Mouse (Mus musculus): ENCODE measurements at regions not wholly inside any gene's neighbourhood (a gene's known extent, or its start where the extent isn't known, plus 50 kb on each side); places are given as distances from the start of the nearest gene placed in this dataset.

DNA sequence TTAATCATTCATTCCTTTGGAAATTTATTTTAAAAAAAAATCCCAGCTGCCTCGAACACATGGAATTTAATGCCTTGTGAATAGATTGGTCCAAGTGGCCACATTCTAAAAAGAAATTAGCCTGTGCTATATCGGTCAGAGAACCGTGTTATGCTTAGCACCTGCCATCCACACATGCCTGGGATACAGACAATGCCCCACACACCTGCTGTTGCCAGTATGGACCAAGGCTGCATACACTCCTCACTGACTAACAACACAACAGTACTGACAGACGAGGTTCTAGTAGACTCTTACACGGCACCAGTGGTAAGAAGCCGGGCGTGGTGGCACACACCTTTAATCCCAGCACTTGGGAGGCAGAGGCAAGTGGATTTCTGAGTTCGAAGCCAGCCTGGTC is 276.4 kb upstream of the Jmjd1c start:
- Histone ChIP-seq H3K27me3 (ENCODE audit: control insufficient read depth, insufficient read depth, low read length) (no peaks in the 10 kb centered on the region), H3K4me3 (ENCODE audit: control insufficient read depth in 1 of 2, insufficient read depth in 1 of 2, low read depth in 1 of 2, low read length in 2 of 2) (no peak overlapping the region), H3K4me2 (ENCODE audit: low read length) (peak overlapping the region; percentile 27; the same call in 1 of the 2 replicates), H3K27ac (replicated peaks in 1 of 2; ENCODE audit: control insufficient read depth in 1 of 2, insufficient read depth in 1 of 2, low read depth in 2 of 2, low read length in 2 of 2) (no peak overlapping the region), H3K9ac (ENCODE audit: low read length) (no peak overlapping the region), H3K9me3 (ENCODE audit: control insufficient read depth, low read length) (no peaks in the 10 kb centered on the region), H3K4me1 (ENCODE audit: control insufficient read depth in 2 of 2, insufficient read depth in 2 of 2, low read length in 2 of 2) (peaks cover 5% of the 10 kb centered on the region in 2 experiments; a peak in 2 of 4 replicates), H3K36me3 (ENCODE audit: control insufficient read depth, insufficient read depth, low read length) (no peaks in the 10 kb centered on the region)
- 70% methylated on average over 8 of the region's 8 CpGs for WGBS
- no peak for ATAC-seq (ENCODE audit: insufficient number of reproducible peaks, insufficient read depth, low FRiP score, low read depth)

- Histone ChIP-seq H3K4me2 (ENCODE audit: low read length) (no peak overlapping the region), H3K4me3 (ENCODE audit: control insufficient read depth in 1 of 2, insufficient read depth in 1 of 2, low read depth in 1 of 2, low read length in 2 of 2) (no peak overlapping the region), H3K9me3 (ENCODE audit: control insufficient read depth, low read length) (no peaks in the 10 kb centered on the region), H3K27ac (replicated peaks in 1 of 2; ENCODE audit: control insufficient read depth in 1 of 2, insufficient read depth in 1 of 2, low read depth in 2 of 2, low read length in 2 of 2) (no peak overlapping the region), H3K27me3 (ENCODE audit: control insufficient read depth, insufficient read depth, low read length) (no peaks in the 10 kb centered on the region), H3K36me3 (ENCODE audit: control insufficient read depth, insufficient read depth, low read length) (no peaks in the 10 kb centered on the region), H3K9ac (ENCODE audit: low read length) (no peak overlapping the region), H3K4me1 (ENCODE audit: control insufficient read depth in 2 of 2, insufficient read depth in 2 of 2, low read length in 2 of 2) (no peaks in the 10 kb centered on the region)
- 59% methylated on average over 3 of the region's 3 CpGs for WGBS
- ATAC-seq (ENCODE audit: insufficient number of reproducible peaks, insufficient read depth, low FRiP score, low read depth): no peak
Observed at GRCm38 (mm10) chr10:66825737-66826136, 270.2 kb upstream of the Jmjd1c start.

DNA sequence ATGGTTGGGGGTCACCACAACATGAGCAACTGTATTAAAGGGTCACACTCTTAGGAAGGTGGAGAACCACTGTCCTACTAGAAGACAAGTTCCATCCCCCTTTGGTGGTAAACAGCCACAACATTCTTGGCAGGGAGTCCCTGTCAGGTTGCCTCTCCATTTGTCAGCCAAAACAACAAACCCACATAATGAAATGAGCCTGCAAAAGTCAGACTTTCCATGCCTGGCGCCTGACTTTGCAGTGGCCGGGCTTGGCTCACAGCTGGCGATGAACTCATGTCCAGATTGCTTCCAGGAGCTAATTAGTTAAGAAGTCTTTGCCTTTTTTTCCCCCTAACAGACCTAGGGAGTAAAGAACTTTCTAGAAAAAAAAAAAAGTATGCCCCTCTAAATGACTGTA is 269.6 kb upstream of the Jmjd1c start:
- WGBS: 75% methylated on average over 3 of the region's 3 CpGs
- Histone ChIP-seq H3K36me3 (ENCODE audit: control insufficient read depth, insufficient read depth, low read length) (no peaks in the 10 kb centered on the region), H3K4me2 (ENCODE audit: low read length) (no peak overlapping the region)

GRCm38 (mm10) chr10:66834974-66835373 is 261.0 kb upstream of the Jmjd1c start:
- Histone ChIP-seq H3K27ac (replicated peaks in 1 of 2; ENCODE audit: control insufficient read depth in 1 of 2, insufficient read depth in 1 of 2, low read depth in 2 of 2, low read length in 2 of 2) (no peak overlapping the region), H3K4me2 (ENCODE audit: low read length) (no peak overlapping the region), H3K4me3 (ENCODE audit: control insufficient read depth in 1 of 2, insufficient read depth in 1 of 2, low read depth in 1 of 2, low read length in 2 of 2) (no peak overlapping the region), H3K9me3 (ENCODE audit: control insufficient read depth, low read length) (0 out of 2 replicates have a peak, but pooled peaks cover 2% of the 10 kb centered on the region), H3K9ac (ENCODE audit: low read length) (no peak overlapping the region), H3K4me1 (ENCODE audit: control insufficient read depth in 2 of 2, insufficient read depth in 2 of 2, low read length in 2 of 2) (no peaks in the 10 kb centered on the region), H3K36me3 (ENCODE audit: control insufficient read depth, insufficient read depth, low read length) (no peaks in the 10 kb centered on the region), H3K27me3 (ENCODE audit: control insufficient read depth, insufficient read depth, low read length) (no peaks in the 10 kb centered on the region)
- no peak for ATAC-seq (ENCODE audit: insufficient number of reproducible peaks, insufficient read depth, low FRiP score, low read depth)
- WGBS: 64% methylated on average over 4 of the region's 4 CpGs

More for the DNA sequence above, 269.6 kb upstream of the Jmjd1c start:
- H3K4me3 ChIP-seq (ENCODE audit: control insufficient read depth in 1 of 2, insufficient read depth in 1 of 2, low read depth in 1 of 2, low read length in 2 of 2): no peak overlapping the region
- no peaks in the 10 kb centered on the region for H3K9me3 ChIP-seq (ENCODE audit: control insufficient read depth, low read length)
- H3K9ac ChIP-seq (ENCODE audit: low read length): no peak overlapping the region
- no peaks in the 10 kb centered on the region for H3K4me1 ChIP-seq (ENCODE audit: control insufficient read depth in 2 of 2, insufficient read depth in 2 of 2, low read length in 2 of 2)
- H3K27me3 ChIP-seq (ENCODE audit: control insufficient read depth, insufficient read depth, low read length): no peaks in the 10 kb centered on the region
- no peak overlapping the region for H3K27ac ChIP-seq (replicated peaks in 1 of 2; ENCODE audit: control insufficient read depth in 1 of 2, insufficient read depth in 1 of 2, low read depth in 2 of 2, low read length in 2 of 2)
- ATAC-seq (ENCODE audit: insufficient number of reproducible peaks, insufficient read depth, low FRiP score, low read depth): no peak

GRCm38 (mm10) chr10:66839058-66839457 is 256.9 kb upstream of the Jmjd1c start:
- no peak overlapping the region for H3K9ac ChIP-seq (ENCODE audit: low read length)
- no peaks in the 10 kb centered on the region for H3K4me1 ChIP-seq (ENCODE audit: control insufficient read depth in 2 of 2, insufficient read depth in 2 of 2, low read length in 2 of 2)
- ATAC-seq (ENCODE audit: insufficient number of reproducible peaks, insufficient read depth, low FRiP score, low read depth): no peak
- H3K36me3 ChIP-seq (ENCODE audit: control insufficient read depth, insufficient read depth, low read length): no peaks in the 10 kb centered on the region
- 39% methylated on average over 9 of the region's 9 CpGs for WGBS
- no peak overlapping the region for H3K27ac ChIP-seq (replicated peaks in 1 of 2; ENCODE audit: control insufficient read depth in 1 of 2, insufficient read depth in 1 of 2, low read depth in 2 of 2, low read length in 2 of 2)
- H3K9me3 ChIP-seq (ENCODE audit: control insufficient read depth, low read length): 0 out of 2 replicates have a peak, but pooled peaks cover 2% of the 10 kb centered on the region
- H3K4me2 ChIP-seq (ENCODE audit: low read length): no peak overlapping the region
- H3K27me3 ChIP-seq (ENCODE audit: control insufficient read depth, insufficient read depth, low read length): no peaks in the 10 kb centered on the region
- no peak overlapping the region for H3K4me3 ChIP-seq (ENCODE audit: control insufficient read depth in 1 of 2, insufficient read depth in 1 of 2, low read depth in 1 of 2, low read length in 2 of 2)

GRCm38 (mm10) chr10:66843258-66843657 is 252.7 kb upstream of the Jmjd1c start:
- H3K9me3 ChIP-seq (ENCODE audit: control insufficient read depth, low read length): no peaks in the 10 kb centered on the region
- 70% methylated on average over 2 of the region's 2 CpGs for WGBS
- no peak overlapping the region for H3K27ac ChIP-seq (replicated peaks in 1 of 2; ENCODE audit: control insufficient read depth in 1 of 2, insufficient read depth in 1 of 2, low read depth in 2 of 2, low read length in 2 of 2)
- no peaks in the 10 kb centered on the region for H3K4me1 ChIP-seq (ENCODE audit: control insufficient read depth in 2 of 2, insufficient read depth in 2 of 2, low read length in 2 of 2)
- H3K4me3 ChIP-seq (ENCODE audit: control insufficient read depth in 1 of 2, insufficient read depth in 1 of 2, low read depth in 1 of 2, low read length in 2 of 2): no peak overlapping the region
- no peaks in the 10 kb centered on the region for H3K27me3 ChIP-seq (ENCODE audit: control insufficient read depth, insufficient read depth, low read length)
- no peak overlapping the region for H3K4me2 ChIP-seq (ENCODE audit: low read length)
- no peaks in the 10 kb centered on the region for H3K36me3 ChIP-seq (ENCODE audit: control insufficient read depth, insufficient read depth, low read length)
- H3K9ac ChIP-seq (ENCODE audit: low read length): no peak overlapping the region
- no peak for ATAC-seq (ENCODE audit: insufficient number of reproducible peaks, insufficient read depth, low FRiP score, low read depth)

DNA sequence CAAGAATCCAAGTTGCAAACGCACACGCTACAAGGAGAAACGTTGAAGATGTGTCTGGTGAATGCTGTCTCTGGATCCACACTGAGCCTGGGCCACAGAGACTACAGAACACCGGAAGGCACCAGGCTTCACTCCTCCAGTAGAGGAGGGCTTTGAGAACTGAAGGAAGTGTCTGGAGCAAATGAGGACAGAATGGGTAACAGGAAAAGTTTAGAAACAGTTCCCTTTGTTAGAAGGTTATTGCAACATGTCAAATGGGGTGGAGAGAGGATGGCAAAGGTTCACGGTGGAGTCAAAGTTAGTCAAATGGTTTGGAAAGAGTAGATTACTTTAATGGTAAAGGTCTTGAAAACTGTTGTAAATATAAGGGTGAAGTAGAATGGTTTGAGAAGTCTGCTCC is 247.1 kb upstream of the Jmjd1c start:
- ATAC-seq (ENCODE audit: insufficient number of reproducible peaks, insufficient read depth, low FRiP score, low read depth): no peak
- Histone ChIP-seq H3K9ac (ENCODE audit: low read length) (no peak overlapping the region), H3K36me3 (ENCODE audit: control insufficient read depth, insufficient read depth, low read length) (no peaks in the 10 kb centered on the region), H3K27me3 (ENCODE audit: control insufficient read depth, insufficient read depth, low read length) (no peaks in the 10 kb centered on the region), H3K4me3 (ENCODE audit: control insufficient read depth in 1 of 2, insufficient read depth in 1 of 2, low read depth in 1 of 2, low read length in 2 of 2) (no peak overlapping the region), H3K9me3 (ENCODE audit: control insufficient read depth, low read length) (no peaks in the 10 kb centered on the region), H3K4me1 (ENCODE audit: control insufficient read depth in 2 of 2, insufficient read depth in 2 of 2, low read length in 2 of 2) (peaks cover 0 to 6% of the 10 kb centered on the region in 2 experiments; a peak in 2 of 4 replicates), H3K4me2 (ENCODE audit: low read length) (no peak overlapping the region), H3K27ac (replicated peaks in 1 of 2; ENCODE audit: control insufficient read depth in 1 of 2, insufficient read depth in 1 of 2, low read depth in 2 of 2, low read length in 2 of 2) (no peak overlapping the region)
- 81% methylated on average over 5 of the region's 5 CpGs for WGBS

GRCm38 (mm10) chr10:66849681-66850080 is 246.2 kb upstream of the Jmjd1c start:
- H3K9ac ChIP-seq (ENCODE audit: low read length): no peak overlapping the region
- peaks cover 0 to 6% of the 10 kb centered on the region in 2 experiments; a peak in 2 of 4 replicates for H3K4me1 ChIP-seq (ENCODE audit: control insufficient read depth in 2 of 2, insufficient read depth in 2 of 2, low read length in 2 of 2)
- no peak overlapping the region for H3K4me2 ChIP-seq (ENCODE audit: low read length)
- H3K27ac ChIP-seq (replicated peaks in 1 of 2; ENCODE audit: control insufficient read depth in 1 of 2, insufficient read depth in 1 of 2, low read depth in 2 of 2, low read length in 2 of 2): no peak overlapping the region
- no peak overlapping the region for H3K4me3 ChIP-seq (ENCODE audit: control insufficient read depth in 1 of 2, insufficient read depth in 1 of 2, low read depth in 1 of 2, low read length in 2 of 2)
- ATAC-seq (ENCODE audit: insufficient number of reproducible peaks, insufficient read depth, low FRiP score, low read depth): no peak
- no peaks in the 10 kb centered on the region for H3K27me3 ChIP-seq (ENCODE audit: control insufficient read depth, insufficient read depth, low read length)
- WGBS: 66% methylated on average over 6 of the region's 6 CpGs
- no peaks in the 10 kb centered on the region for H3K9me3 ChIP-seq (ENCODE audit: control insufficient read depth, low read length)
- no peaks in the 10 kb centered on the region for H3K36me3 ChIP-seq (ENCODE audit: control insufficient read depth, insufficient read depth, low read length)
